Mouse (Mus musculus) heart, postnatal 0 days (tissue): ENCODE data around the gene Taf15. TPM values are rescaled to one million over a fixed set of nuclear protein-coding genes. Genes with fewer than 3 reads are reported as not detected.
"Not testable (repeated sequence)": the region's sequence is repeated elsewhere in the genome, so short reads cannot be mapped to it uniquely, and the experiment has no call there.

ENCODE experiments used
- ATAC-seq: fragments of 200-750 bp; cut with Nextera tagmentation; 2 replicates; pipeline ENCODE4 v1.8.0; 2017; ENCODE audit warnings: low read depth, moderate number of reproducible peaks, moderate library complexity; ENCODE audit not compliant: insufficient read depth
- DNase-seq: peaks from one replicate; pipeline ENCODE4 v3.0.0-alpha.2; 2016; ENCODE audit warnings: low spot score
- H3K27ac ChIP-seq: fragments of 300-500 bp; sonication (generic); 2 replicates; pipeline ENCODE4 v1.5.1; 2014; ENCODE audit warnings: low read depth, mild to moderate bottlenecking
- H3K27me3 ChIP-seq: fragments of 300-500 bp; sonication (generic); 2 replicates; pipeline ENCODE4 v1.6.1; 2014; ENCODE audit warnings: low read length, mixed read lengths; ENCODE audit not compliant: control insufficient read depth, insufficient read depth
- H3K36me3 ChIP-seq: fragments of 300-500 bp; sonication (generic); replicated peaks from 2 replicates; pipeline ENCODE4 v1.6.1; 2014; ENCODE audit warnings: low read length, mixed read lengths; ENCODE audit not compliant: control insufficient read depth, insufficient read depth
- H3K4me1 ChIP-seq: fragments of 300-500 bp; sonication (generic); 2 replicates; pipeline ENCODE4 v1.6.1; 2014; ENCODE audit warnings: antibody characterized with exemption; ENCODE audit not compliant: control insufficient read depth, insufficient read depth
- H3K4me2 ChIP-seq: fragments of 300-500 bp; sonication (generic); 2 replicates; pipeline ENCODE4 v1.6.1; 2014; ENCODE audit warnings: low read depth, mild to moderate bottlenecking, low read length, moderate library complexity
- H3K4me3 ChIP-seq: fragments of 300-500 bp; sonication (generic); 2 replicates; pipeline ENCODE4 v1.5.1; 2014; ENCODE audit warnings: low read depth, low read length
- H3K9ac ChIP-seq: fragments of 300-500 bp; sonication (generic); replicated peaks from 2 replicates; pipeline ENCODE4 v1.6.1; 2014; ENCODE audit warnings: low read depth, low read length, mixed read lengths
- H3K9me3 ChIP-seq: fragments of 300-500 bp; sonication (generic); replicated peaks from 2 replicates; pipeline ENCODE4 v1.6.1; 2016; ENCODE audit warnings: low read length; ENCODE audit not compliant: control insufficient read depth
- CTCF ChIP-seq: IDR thresholded peaks from 2 replicates; pipeline ENCODE4 v1.5.1; 2016; ENCODE audit warnings: antibody characterized with exemption, control low read depth, low read depth
- EP300 ChIP-seq: IDR thresholded peaks from 2 replicates; pipeline ENCODE4 v1.6.1; 2016; ENCODE audit warnings: antibody characterized with exemption, low read depth
- WGBS: fragments of 180-500 bp; shearing (Covaris S2); extraction: QIAGEN DNeasy Blood & Tissue Kit; methylation state at CpG from one replicate; pipeline ENCODE4 v1.1.7; 2014; 5-methylcytosine and 5-hydroxymethylcytosine counted together
- polyA plus RNA-seq: library from polyadenylated mRNA; unstranded; fragments of >200 nt; fragmentation: Nextera tagmentation; extraction: Ambion mirVana; gene quantifications from 2 replicates; pipeline ENCODE4 v1.2.1, GENCODE M21; 2015
- total RNA-seq: library from RNA; depleted of rRNA; stranded (reverse); fragments of >200 nt; gene quantifications from 2 replicates; pipeline ENCODE4 v1.2.3, GENCODE M21; 2014; ENCODE audit warnings: low replicate concordance; rRNA removed

Taf15 gene
- total and polyA plus RNA-seq, 2 experiments from 2014 or later = 1.6 to 4.2 TPM

GRCm38 (mm10) chr11:83540931-83541330, 68.0 kb downstream of the Taf15 start:
- Histone ChIP-seq H3K27me3 (no peaks in the 10 kb centered on the region), H3K4me2 (no peak overlapping the region), H3K9me3 (no peaks in the 10 kb centered on the region), H3K27ac (no peak overlapping the region), H3K9ac (no peak overlapping the region), H3K36me3 (no peaks in the 10 kb centered on the region), H3K4me3 (no peak overlapping the region), H3K4me1 (no peaks in the 10 kb centered on the region)
- 85% methylated on average over 2 of the region's 2 CpGs for WGBS
- ATAC-seq = no peak
- TF ChIP-seq EP300 (no peak), CTCF (no peak)
- no peak for DNase-seq

GRCm38 (mm10) chr11:83541415-83541814, 68.5 kb downstream of the Taf15 start:
- Histone ChIP-seq H3K27ac (no peak overlapping the region), H3K9ac (no peak overlapping the region), H3K27me3 (no peaks in the 10 kb centered on the region), H3K4me2 (no peak overlapping the region), H3K36me3 (no peaks in the 10 kb centered on the region), H3K9me3 (no peaks in the 10 kb centered on the region), H3K4me3 (no peak overlapping the region), H3K4me1 (no peaks in the 10 kb centered on the region)
- ATAC-seq (no peak), DNase-seq (no peak)
- TF ChIP-seq CTCF (no peak), EP300 (no peak)
- 83% methylated on average over 3 of the region's 3 CpGs for WGBS

GRCm38 (mm10) chr11:83544214-83544613, 71.3 kb downstream of the Taf15 start:
- DNase-seq (no peak), ATAC-seq (no peak)
- Histone ChIP-seq H3K4me3 (no peak overlapping the region), H3K27ac (no peak overlapping the region), H3K9me3 (no peaks in the 10 kb centered on the region), H3K9ac (no peak overlapping the region), H3K27me3 (no peaks in the 10 kb centered on the region), H3K4me1 (no peaks in the 10 kb centered on the region), H3K36me3 (no peaks in the 10 kb centered on the region), H3K4me2 (no peak overlapping the region)
- TF ChIP-seq CTCF (no peak), EP300 (no peak)
- 59% methylated on average over 3 of the region's 3 CpGs for WGBS

DNA sequence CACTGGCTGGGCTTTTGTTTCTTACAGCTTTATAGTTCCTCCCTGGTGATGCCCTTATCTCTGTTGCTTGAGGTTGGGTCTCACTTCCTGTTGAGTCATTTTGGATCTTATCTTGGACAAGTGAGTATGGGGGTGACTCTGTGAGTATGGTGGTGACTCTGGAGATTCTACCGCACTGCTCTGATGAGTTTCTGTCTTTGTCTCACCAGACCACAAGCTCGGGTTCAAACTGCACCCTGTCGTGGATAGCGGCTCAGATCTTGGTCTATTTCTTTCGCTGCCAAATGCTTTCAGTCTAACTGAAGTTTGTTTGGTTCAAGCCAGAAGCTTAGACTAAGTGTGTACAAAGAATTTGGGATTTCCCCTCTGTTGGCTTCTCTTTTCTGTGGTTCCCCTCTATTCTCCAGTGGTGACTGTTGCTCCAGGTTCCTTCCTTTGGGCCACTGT, 77.3 kb downstream of the Taf15 start:
- H3K4me2 ChIP-seq = no peak overlapping the region
- 73% methylated on average over 5 of the region's 5 CpGs for WGBS
- no peak for TF ChIP-seq CTCF
- TF ChIP-seq EP300 = no peak
- H3K4me3 ChIP-seq = no peak overlapping the region
- H3K27ac ChIP-seq = no peak overlapping the region
- no peaks in the 10 kb centered on the region for H3K9me3 ChIP-seq
- no peaks in the 10 kb centered on the region for H3K36me3 ChIP-seq
- no peaks in the 10 kb centered on the region for H3K27me3 ChIP-seq
- ATAC-seq (no peak), DNase-seq (no peak)
- H3K4me1 ChIP-seq = no peaks in the 10 kb centered on the region
- no peak overlapping the region for H3K9ac ChIP-seq

GRCm38 (mm10) chr11:83551037-83551436, 78.2 kb downstream of the Taf15 start:
- H3K4me2 ChIP-seq, H3K9me3 ChIP-seq, H3K27me3 ChIP-seq, H3K9ac ChIP-seq, H3K27ac ChIP-seq, DNase-seq, H3K4me1 ChIP-seq, H3K4me3 ChIP-seq, H3K36me3 ChIP-seq, ATAC-seq: not testable (repeated sequence)
- WGBS = 86% methylated on average over 7 of the region's 7 CpGs

DNA sequence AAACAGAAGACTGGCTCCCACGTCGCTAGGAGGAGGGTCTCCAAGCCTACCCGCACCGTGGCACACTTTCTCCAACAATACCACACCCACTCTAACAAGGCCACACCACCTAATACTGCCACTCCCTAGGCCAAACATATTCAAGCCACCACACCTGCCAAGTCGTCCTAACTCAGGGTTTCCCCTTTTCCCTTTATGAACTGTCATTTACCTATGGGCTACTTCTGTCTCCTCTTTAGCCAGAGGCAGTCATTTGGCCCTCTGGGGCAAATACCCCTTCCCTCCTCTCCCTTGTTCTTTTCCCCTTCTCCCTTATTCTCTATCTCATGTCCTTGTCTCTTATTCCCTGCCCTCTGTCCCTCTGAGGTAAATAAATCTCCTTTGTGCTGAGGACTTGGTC, 78.8 kb downstream of the Taf15 start:
- H3K36me3 ChIP-seq = no peaks in the 10 kb centered on the region
- no peaks in the 10 kb centered on the region for H3K27me3 ChIP-seq
- no peak for DNase-seq
- no peak overlapping the region for H3K4me2 ChIP-seq
- 76% methylated on average over 5 of the region's 5 CpGs for WGBS
- no peak overlapping the region for H3K27ac ChIP-seq
- H3K9ac ChIP-seq = no peak overlapping the region
- no peak for TF ChIP-seq EP300
- TF ChIP-seq CTCF = no peak
- H3K9me3 ChIP-seq = no peaks in the 10 kb centered on the region
- H3K4me3 ChIP-seq = no peak overlapping the region
- no peak for ATAC-seq
- no peaks in the 10 kb centered on the region for H3K4me1 ChIP-seq

Other genes starting within 250 kb of the Taf15 start
- not detected in 2 replicates for gene Slfn14, start 186.4 kb upstream of the Taf15 start, total RNA-seq
- gene Slfn14, start 186.4 kb upstream of the Taf15 start, polyA plus RNA-seq = 0.10 and 0.16 TPM in 2 replicates
- gene Ap2b1, start 174.1 kb upstream of the Taf15 start, total RNA-seq = 51.6 and 52.0 TPM in 2 replicates
- gene Ap2b1, start 174.1 kb upstream of the Taf15 start, polyA plus RNA-seq = 20.1 TPM in 2 replicates
- gene Pex12, start 170.5 kb upstream of the Taf15 start, total RNA-seq = 2.6 and 3.6 TPM in 2 replicates
- 8.3 and 9.3 TPM in 2 replicates for gene Pex12, start 170.5 kb upstream of the Taf15 start, polyA plus RNA-seq
- gene Rasl10b, start 63.9 kb upstream of the Taf15 start, total RNA-seq = 31.1 and 45.3 TPM in 2 replicates
- gene Rasl10b, start 63.9 kb upstream of the Taf15 start, polyA plus RNA-seq = 7.9 and 9.2 TPM in 2 replicates
- not detected in 2 replicates for gene Gas2l2, start 43.6 kb upstream of the Taf15 start, total RNA-seq
- 0.15 TPM in 1 of 2 replicates, not detected in the other for gene Gas2l2, start 43.6 kb upstream of the Taf15 start, polyA plus RNA-seq
- 4.2 TPM in 1 of 2 replicates, not detected in the other for gene 1700020L24Rik, start 35.4 kb upstream of the Taf15 start, total RNA-seq
- gene 1700020L24Rik, start 35.4 kb upstream of the Taf15 start, polyA plus RNA-seq = 0.81 and 1.1 TPM in 2 replicates
- 7.8 and 24.7 TPM in 2 replicates for gene Mmp28, start 10.0 kb upstream of the Taf15 start, total RNA-seq
- 3.7 and 4.3 TPM in 2 replicates for gene Mmp28, start 10.0 kb upstream of the Taf15 start, polyA plus RNA-seq
- gene Heatr9, start 49.1 kb downstream of the Taf15 start, total RNA-seq = not detected in 2 replicates
- not detected in 2 replicates for gene Heatr9, start 49.1 kb downstream of the Taf15 start, polyA plus RNA-seq
- not detected in 2 replicates for gene Ccl5, start 57.4 kb downstream of the Taf15 start, total RNA-seq
- gene Ccl5, start 57.4 kb downstream of the Taf15 start, polyA plus RNA-seq = 0.31 and 0.65 TPM in 2 replicates
- 3.5 and 8.6 TPM in 2 replicates for gene Ccl9, start 105.5 kb downstream of the Taf15 start, total RNA-seq
- 2.2 and 3.6 TPM in 2 replicates for gene Ccl9, start 105.5 kb downstream of the Taf15 start, polyA plus RNA-seq
- gene Ccl6, start 120.0 kb downstream of the Taf15 start, total RNA-seq = 2.2 TPM in 1 of 2 replicates, not detected in the other
- gene Ccl6, start 120.0 kb downstream of the Taf15 start, polyA plus RNA-seq = 5.1 and 5.5 TPM in 2 replicates
- not detected in 2 replicates for gene Rpl9-ps1, start 172.5 kb downstream of the Taf15 start, total RNA-seq
- gene Rpl9-ps1, start 172.5 kb downstream of the Taf15 start, polyA plus RNA-seq = not detected in 2 replicates
- gene Ccl3, start 176.3 kb downstream of the Taf15 start, total RNA-seq = 0.73 TPM in 1 of 2 replicates, not detected in the other
- gene Ccl3, start 176.3 kb downstream of the Taf15 start, polyA plus RNA-seq = 0.31 and 0.52 TPM in 2 replicates
- gene Ccl4, start 189.5 kb downstream of the Taf15 start, total RNA-seq = not detected in 2 replicates
- 0.98 and 1.7 TPM in 2 replicates for gene Ccl4, start 189.5 kb downstream of the Taf15 start, polyA plus RNA-seq
- gene Wfdc17, start 230.9 kb downstream of the Taf15 start, total RNA-seq = 9.8 TPM in 1 of 2 replicates, not detected in the other
- 2.9 and 3.7 TPM in 2 replicates for gene Wfdc17, start 230.9 kb downstream of the Taf15 start, polyA plus RNA-seq
- gene Wfdc18, start 235.9 kb downstream of the Taf15 start, total RNA-seq = not detected in 2 replicates
- gene Wfdc18, start 235.9 kb downstream of the Taf15 start, polyA plus RNA-seq = 3.3 and 4.6 TPM in 2 replicates